Mouse (Mus musculus) ES-Bruce4 (cell line): ENCODE data around the gene Epb41l1. TPM values are rescaled to one million over a fixed set of nuclear protein-coding genes. Genes with fewer than 3 reads are reported as not detected.

ENCODE experiments used
- H3K27ac ChIP-seq: 2 replicates; pipeline ENCODE4 v1.5.1; 2012; ENCODE audit warnings: low read length, inconsistent platforms; ENCODE audit not compliant: insufficient read depth
- H3K27me3 ChIP-seq: 2 replicates; pipeline ENCODE4 v1.6.1; 2012; ENCODE audit warnings: mild to moderate bottlenecking, low read length, inconsistent platforms; ENCODE audit not compliant: control insufficient read depth, poor library complexity, insufficient read depth, severe bottlenecking
- H3K36me3 ChIP-seq: 2 replicates; pipeline ENCODE4 v1.6.1; 2012; ENCODE audit warnings: inconsistent platforms, mild to moderate bottlenecking, low read length, moderate library complexity; ENCODE audit not compliant: control insufficient read depth, poor library complexity, insufficient read depth, severe bottlenecking
- H3K4me1 ChIP-seq: one replicate; pipeline ENCODE4 v1.8.1; 2011; ENCODE audit warnings: low read length; ENCODE audit not compliant: control insufficient read depth, insufficient read depth
- H3K4me3 ChIP-seq: 2 replicates; pipeline ENCODE4 v1.5.1; 2011; ENCODE audit warnings: low read depth, mild to moderate bottlenecking, low read length
- H3K9ac ChIP-seq: 2 replicates; pipeline ENCODE4 v1.6.1; 2012; ENCODE audit warnings: low read depth, mild to moderate bottlenecking, inconsistent platforms; ENCODE audit not compliant: poor library complexity, severe bottlenecking
- H3K9me3 ChIP-seq: replicated peaks from 2 replicates; pipeline ENCODE4 v1.6.1; 2012; ENCODE audit warnings: mild to moderate bottlenecking, low read length, inconsistent platforms; ENCODE audit not compliant: control insufficient read depth, poor library complexity, insufficient read depth, severe bottlenecking
- CTCF ChIP-seq: IDR thresholded peaks from one replicate; pipeline ENCODE4 v1.8.1; 2011; ENCODE audit warnings: low read depth, low read length
- EP300 ChIP-seq: IDR thresholded peaks from 2 replicates; pipeline ENCODE4 v1.6.1; 2011; ENCODE audit warnings: low read depth, low read length; ENCODE audit not compliant: insufficient read depth
- POLR2A ChIP-seq: IDR thresholded peaks from one replicate; pipeline ENCODE4 v1.8.1; 2011; ENCODE audit warnings: low read length; ENCODE audit not compliant: insufficient read depth
- polyA plus RNA-seq: library from polyadenylated mRNA; stranded (reverse); fragments of >200 nt; gene quantifications from 2 replicates; pipeline ENCODE4 v1.2.4, GENCODE M21; 2011; ENCODE audit warnings: low read depth; ENCODE audit not compliant: missing spikeins, insufficient read depth, insufficient read length

Gene Epb41l1
- polyA plus RNA-seq, 1 experiment: 23.6 TPM

GRCm38 (mm10) chr2:156447413-156448295 is 26.9 kb downstream of the Epb41l1 start:
- H3K4me3 ChIP-seq: peak overlapping the region; percentile 13
- H3K27me3 ChIP-seq: no peaks in the 10 kb centered on the region
- no peak overlapping the region for H3K9ac ChIP-seq
- H3K9me3 ChIP-seq: no peaks in the 10 kb centered on the region
- H3K27ac ChIP-seq: peak overlapping the region; percentile 97
- no peak for TF ChIP-seq CTCF
- peak; percentile 99 for TF ChIP-seq EP300
- H3K36me3 ChIP-seq: no peaks in the 10 kb centered on the region
- peaks cover 21% of the 10 kb centered on the region for H3K4me1 ChIP-seq

- TF ChIP-seq EP300 (peak; percentile 62; the same call in 1 of the 2 replicates), POLR2A (no peak), CTCF (no peak)
Measured at GRCm38 (mm10) chr2:156451225-156452148, 30.8 kb downstream of the Epb41l1 start.

GRCm38 (mm10) chr2:156452149-156452536 is 31.4 kb downstream of the Epb41l1 start:
- Histone ChIP-seq H3K36me3 (no peaks in the 10 kb centered on the region), H3K27me3 (no peaks in the 10 kb centered on the region), H3K4me3 (no peak overlapping the region), H3K27ac (0 out of 2 replicates have a peak overlapping the region, but pooled peaks have one; percentile 7), H3K9ac (no peak overlapping the region), H3K4me1 (peaks cover 17% of the 10 kb centered on the region), H3K9me3 (no peaks in the 10 kb centered on the region)
- TF ChIP-seq EP300 (no peak), CTCF (no peak), POLR2A (no peak)

More at GRCm38 (mm10) chr2:156451225-156452148, 30.8 kb downstream of the Epb41l1 start:
- Histone ChIP-seq H3K27me3 (no peaks in the 10 kb centered on the region), H3K4me3 (no peak overlapping the region), H3K27ac (peak overlapping the region; percentile 20; the same call in 1 of the 2 replicates), H3K4me1 (peaks cover 20% of the 10 kb centered on the region), H3K9ac (no peak overlapping the region), H3K36me3 (no peaks in the 10 kb centered on the region), H3K9me3 (no peaks in the 10 kb centered on the region)

GRCm38 (mm10) chr2:156453822-156454221 is 33.1 kb downstream of the Epb41l1 start:
- Histone ChIP-seq H3K4me3 (no peak overlapping the region), H3K9me3 (no peaks in the 10 kb centered on the region), H3K9ac (no peak overlapping the region), H3K27ac (no peak overlapping the region), H3K4me1 (peaks cover 17% of the 10 kb centered on the region), H3K36me3 (no peaks in the 10 kb centered on the region), H3K27me3 (no peaks in the 10 kb centered on the region)
- TF ChIP-seq EP300: no peak
- TF ChIP-seq CTCF: no peak
- TF ChIP-seq POLR2A: no peak

GRCm38 (mm10) chr2:156455508-156456108 is 34.9 kb downstream of the Epb41l1 start:
- Histone ChIP-seq H3K27me3 (no peaks in the 10 kb centered on the region), H3K4me1 (peaks cover 13% of the 10 kb centered on the region), H3K27ac (no peak overlapping the region), H3K36me3 (no peaks in the 10 kb centered on the region), H3K9ac (no peak overlapping the region), H3K4me3 (no peak overlapping the region), H3K9me3 (no peaks in the 10 kb centered on the region)
- TF ChIP-seq EP300 (no peak), POLR2A (no peak), CTCF (no peak)
